Mouse (Mus musculus): ENCODE results near the gene Pbxip1. TPM values are rescaled to one million over a fixed set of nuclear protein-coding genes. Genes with fewer than 3 reads are reported as not detected.

The Pbxip1 gene
- polyA plus RNA-seq, 1 experiment from 2014 or later: 20.4 TPM

GRCm38 (mm10) chr3:89411490-89412393 lies 24.8 kb upstream of the Pbxip1 start, which contains the start of gene Flad1:
Gene Flad1, minus strand, starts transcription at chr3:89411870.
- Histone ChIP-seq H3K27me3 (no peaks in the 10 kb centered on the region), H3K27ac (replicated peaks) (peak within 1 kb of the TSS; percentile 76), H3K4me2 (peak within 1 kb of the TSS; percentile 81), H3K4me1 (replicated peaks) (peaks cover 25% of the 10 kb centered on the region), H3K9ac (peak within 1 kb of the TSS; percentile 50), H3K9me3 (no peaks in the 10 kb centered on the region), H3K36me3 (peaks cover 11% of the 10 kb centered on the region), H3K4me3 (peak within 1 kb of the TSS; percentile 45)
- ATAC-seq (ENCODE audit: low FRiP score, low read depth): peak; percentile 99
- WGBS: 6% methylated on average over 28 of the region's 28 CpGs

- Histone ChIP-seq H3K4me1 (replicated peaks) (peaks cover 36% of the 10 kb centered on the region), H3K27ac (replicated peaks) (no peak overlapping the region), H3K36me3 (peaks cover 11% of the 10 kb centered on the region), H3K27me3 (no peaks in the 10 kb centered on the region), H3K9ac (no peak overlapping the region), H3K9me3 (no peaks in the 10 kb centered on the region), H3K4me2 (no peak overlapping the region), H3K4me3 (no peak overlapping the region)
- ATAC-seq (ENCODE audit: low FRiP score, low read depth): no peak
- WGBS: 95% methylated on average over 8 of the region's 8 CpGs
These were observed 20.3 kb upstream of the Pbxip1 start for GRCm38 (mm10) chr3:89416158-89416557.

GRCm38 (mm10) chr3:89417131-89417530 lies 19.4 kb upstream of the Pbxip1 start:
- peaks cover 43% of the 10 kb centered on the region for H3K4me1 ChIP-seq (replicated peaks)
- 33% methylated on average over 2 of the region's 2 CpGs for WGBS
- peak overlapping the region; percentile 62 for H3K27ac ChIP-seq (replicated peaks)
- H3K27me3 ChIP-seq: no peaks in the 10 kb centered on the region
- peaks cover 11% of the 10 kb centered on the region for H3K36me3 ChIP-seq
- H3K9ac ChIP-seq: peak overlapping the region; percentile 2; the same call in 1 of the 2 replicates
- H3K4me3 ChIP-seq: peak overlapping the region; percentile 64
- H3K9me3 ChIP-seq: no peaks in the 10 kb centered on the region
- no peak for ATAC-seq (ENCODE audit: low FRiP score, low read depth)
- peak overlapping the region; percentile 96 for H3K4me2 ChIP-seq

GRCm38 (mm10) chr3:89417840-89418169 lies 18.7 kb upstream of the Pbxip1 start:
- peak overlapping the region; percentile 62 for H3K27ac ChIP-seq (replicated peaks)
- 0% methylated on average over 20 of the region's 20 CpGs for WGBS

GRCm38 (mm10) chr3:89418170-89418860 lies 18.2 kb upstream of the Pbxip1 start, which contains the start of the genes Cks1b and Shc1:
Gene Cks1b, minus strand, starts transcription at chr3:89418383.
Gene Shc1, plus strand, starts transcription at chr3:89418443.
- no peaks in the 10 kb centered on the region for H3K27me3 ChIP-seq
- peak; percentile 97 for ATAC-seq (ENCODE audit: low FRiP score, low read depth)
- under 1% methylated on average over 39 of the region's 39 CpGs for WGBS
- H3K4me2 ChIP-seq: peak within 1 kb of the TSS; percentile 96
- peaks cover 40% of the 10 kb centered on the region for H3K4me1 ChIP-seq (replicated peaks)
- peaks cover 11% of the 10 kb centered on the region for H3K36me3 ChIP-seq
- H3K27ac ChIP-seq (replicated peaks): peak within 1 kb of the TSS; percentile 89
- H3K9me3 ChIP-seq: no peaks in the 10 kb centered on the region
- H3K4me3 ChIP-seq: peak within 1 kb of the TSS; percentile 64
- peak within 1 kb of the TSS; percentile 56 for H3K9ac ChIP-seq

More at GRCm38 (mm10) chr3:89417840-89418169, 18.7 kb upstream of the Pbxip1 start:
- no peaks in the 10 kb centered on the region for H3K9me3 ChIP-seq
- peak; percentile 63 for ATAC-seq (ENCODE audit: low FRiP score, low read depth)
- peaks cover 40% of the 10 kb centered on the region for H3K4me1 ChIP-seq (replicated peaks)
- peak overlapping the region; percentile 96 for H3K4me2 ChIP-seq
- H3K27me3 ChIP-seq: no peaks in the 10 kb centered on the region
- peaks cover 11% of the 10 kb centered on the region for H3K36me3 ChIP-seq
- H3K9ac ChIP-seq: peak overlapping the region; percentile 2; the same call in 1 of the 2 replicates
- H3K4me3 ChIP-seq: peak overlapping the region; percentile 64

- Histone ChIP-seq H3K36me3 (peaks cover 11% of the 10 kb centered on the region), H3K4me1 (replicated peaks) (peaks cover 40% of the 10 kb centered on the region), H3K9me3 (no peaks in the 10 kb centered on the region), H3K9ac (peak overlapping the region; percentile 56), H3K27me3 (no peaks in the 10 kb centered on the region), H3K4me2 (peak overlapping the region; percentile 96), H3K4me3 (peak overlapping the region; percentile 64), H3K27ac (replicated peaks) (peak overlapping the region; percentile 89)
- peak; percentile 9; the same call in 1 of the 2 replicates for ATAC-seq (ENCODE audit: low FRiP score, low read depth)
- 0% methylated on average over 16 of the region's 16 CpGs for WGBS
These were observed 17.6 kb upstream of the Pbxip1 start for GRCm38 (mm10) chr3:89418861-89419250.

- Histone ChIP-seq H3K4me2 (peak overlapping the region; percentile 96), H3K4me3 (peak overlapping the region; percentile 64), H3K27me3 (no peaks in the 10 kb centered on the region), H3K36me3 (peaks cover 7% of the 10 kb centered on the region), H3K4me1 (replicated peaks) (peaks cover 40% of the 10 kb centered on the region), H3K9me3 (no peaks in the 10 kb centered on the region), H3K9ac (peak overlapping the region; percentile 56), H3K27ac (replicated peaks) (peak overlapping the region; percentile 89)
- no peak for ATAC-seq (ENCODE audit: low FRiP score, low read depth)
- WGBS: 4% methylated on average over 9 of the region's 9 CpGs
These were observed 16.9 kb upstream of the Pbxip1 start for GRCm38 (mm10) chr3:89419571-89419970.

GRCm38 (mm10) chr3:89419981-89420380 lies 16.5 kb upstream of the Pbxip1 start:
- Histone ChIP-seq H3K27ac (replicated peaks) (peak overlapping the region; percentile 89), H3K36me3 (peaks cover 3% of the 10 kb centered on the region), H3K4me1 (replicated peaks) (peaks cover 40% of the 10 kb centered on the region), H3K9ac (peak overlapping the region; percentile 56; the same call in 1 of the 2 replicates), H3K4me3 (peak overlapping the region; percentile 64), H3K9me3 (no peaks in the 10 kb centered on the region), H3K4me2 (peak overlapping the region; percentile 96), H3K27me3 (no peaks in the 10 kb centered on the region)
- WGBS: 38% methylated on average over 3 of the region's 3 CpGs
- ATAC-seq (ENCODE audit: low FRiP score, low read depth): no peak

GRCm38 (mm10) chr3:89420421-89420820 lies 16.1 kb upstream of the Pbxip1 start:
- peaks cover 40% of the 10 kb centered on the region for H3K4me1 ChIP-seq (replicated peaks)
- H3K36me3 ChIP-seq: no peaks in the 10 kb centered on the region
- H3K27ac ChIP-seq (replicated peaks): peak overlapping the region; percentile 15
- no peaks in the 10 kb centered on the region for H3K27me3 ChIP-seq
- no peak overlapping the region for H3K4me3 ChIP-seq
- H3K9ac ChIP-seq: no peak overlapping the region
- no peak for ATAC-seq (ENCODE audit: low FRiP score, low read depth)
- H3K9me3 ChIP-seq: no peaks in the 10 kb centered on the region
- no peak overlapping the region; the same call in 1 of the 2 replicates for H3K4me2 ChIP-seq
- 61% methylated on average over 2 of the region's 2 CpGs for WGBS

GRCm38 (mm10) chr3:89421002-89421774 lies 15.3 kb upstream of the Pbxip1 start:
- Histone ChIP-seq H3K4me2 (peak overlapping the region; percentile 58), H3K27me3 (no peaks in the 10 kb centered on the region), H3K36me3 (no peaks in the 10 kb centered on the region), H3K4me3 (peak overlapping the region; percentile 34), H3K9me3 (no peaks in the 10 kb centered on the region), H3K9ac (peak overlapping the region; percentile 50), H3K4me1 (replicated peaks) (peaks cover 40% of the 10 kb centered on the region), H3K27ac (replicated peaks) (peak overlapping the region; percentile 31)
- WGBS: 3% methylated on average over 11 of the region's 11 CpGs
- ATAC-seq (ENCODE audit: low FRiP score, low read depth): peak; percentile 35; the same call in 1 of the 2 replicates

GRCm38 (mm10) chr3:89421810-89422473 lies 14.6 kb upstream of the Pbxip1 start:
- Histone ChIP-seq H3K9ac (peak overlapping the region; percentile 50), H3K27ac (replicated peaks) (peak overlapping the region; percentile 31; the same call in 1 of the 2 replicates), H3K27me3 (no peaks in the 10 kb centered on the region), H3K36me3 (no peaks in the 10 kb centered on the region), H3K4me3 (peak overlapping the region; percentile 34), H3K4me1 (replicated peaks) (peaks cover 34% of the 10 kb centered on the region), H3K4me2 (peak overlapping the region; percentile 58), H3K9me3 (no peaks in the 10 kb centered on the region)
- WGBS: 9% methylated on average over 22 of the region's 22 CpGs
- no peak for ATAC-seq (ENCODE audit: low FRiP score, low read depth)

All from hindbrain, embryonic 15.5 days (tissue).